Mouse (Mus musculus) stomach, postnatal 0 days (tissue): ENCODE measurements around the gene Samd3. TPM values are rescaled to one million over a fixed set of nuclear protein-coding genes. Genes with fewer than 3 reads are reported as not detected.

Experiments
- ATAC-seq: fragments of 200-750 bp; cut with Nextera tagmentation; 2 replicates; pipeline ENCODE4 v1.8.0; 2017; ENCODE audit not compliant: low FRiP score, low TSS enrichment
- DNase-seq: peaks from one replicate; pipeline ENCODE4 v3.0.0-alpha.2; 2016; ENCODE audit warnings: low spot score
- H3K27ac ChIP-seq: fragments of 300-500 bp; sonication (generic); replicated peaks from 2 replicates; pipeline ENCODE4 v1.5.1; 2014; ENCODE audit warnings: mild to moderate bottlenecking, control low read depth
- H3K27me3 ChIP-seq: fragments of 300-500 bp; sonication (generic); 2 replicates; pipeline ENCODE4 v1.6.1; 2014; ENCODE audit warnings: low read length; ENCODE audit not compliant: control insufficient read depth, insufficient read depth
- H3K36me3 ChIP-seq: fragments of 300-500 bp; sonication (generic); 2 replicates; pipeline ENCODE4 v1.6.1; 2014; ENCODE audit warnings: low read length, mixed read lengths; ENCODE audit not compliant: control insufficient read depth, insufficient read depth
- H3K4me1 ChIP-seq: fragments of 300-500 bp; sonication (generic); replicated peaks from 2 replicates; pipeline ENCODE4 v1.6.1; 2014; ENCODE audit warnings: antibody characterized with exemption; ENCODE audit not compliant: control insufficient read depth, insufficient read depth
- H3K4me2 ChIP-seq: fragments of 300-500 bp; sonication (generic); replicated peaks from 2 replicates; pipeline ENCODE4 v1.6.1; 2014; ENCODE audit warnings: low read depth, mild to moderate bottlenecking, control low read depth, moderate library complexity
- H3K4me3 ChIP-seq: fragments of 300-500 bp; sonication (generic); 2 replicates; pipeline ENCODE4 v1.5.1; 2014; ENCODE audit warnings: low read depth, low read length, control low read depth
- H3K9ac ChIP-seq: fragments of 300-500 bp; sonication (generic); 2 replicates; pipeline ENCODE4 v1.6.1; 2014; ENCODE audit warnings: mild to moderate bottlenecking, low read length, control low read depth, mixed read lengths
- H3K9me3 ChIP-seq: fragments of 300-500 bp; sonication (generic); 2 replicates; pipeline ENCODE4 v1.6.1; 2016; ENCODE audit warnings: low read length; ENCODE audit not compliant: control insufficient read depth
- CTCF ChIP-seq: IDR thresholded peaks from 2 replicates; pipeline ENCODE4 v1.5.1; 2016; ENCODE audit warnings: antibody characterized with exemption, low read depth, mild to moderate bottlenecking, moderate library complexity
- EP300 ChIP-seq: optimal IDR thresholded peaks from 2 replicates; pipeline ENCODE3; 2016; ENCODE audit warnings: antibody characterized with exemption
- WGBS: fragments of 180-500 bp; shearing (Covaris S2); extraction: QIAGEN DNeasy Blood & Tissue Kit; methylation state at CpG from one replicate; pipeline ENCODE4 v1.1.7; 2014; 5-methylcytosine and 5-hydroxymethylcytosine counted together
- polyA plus RNA-seq: library from polyadenylated mRNA; unstranded; fragments of >200 nt; fragmentation: Nextera tagmentation; extraction: Ambion mirVana; gene quantifications from 2 replicates; pipeline ENCODE4 v1.2.1, GENCODE M21; 2015

Gene Samd3
- polyA plus RNA-seq, 1 experiment from 2014 or later = not detected

DNA sequence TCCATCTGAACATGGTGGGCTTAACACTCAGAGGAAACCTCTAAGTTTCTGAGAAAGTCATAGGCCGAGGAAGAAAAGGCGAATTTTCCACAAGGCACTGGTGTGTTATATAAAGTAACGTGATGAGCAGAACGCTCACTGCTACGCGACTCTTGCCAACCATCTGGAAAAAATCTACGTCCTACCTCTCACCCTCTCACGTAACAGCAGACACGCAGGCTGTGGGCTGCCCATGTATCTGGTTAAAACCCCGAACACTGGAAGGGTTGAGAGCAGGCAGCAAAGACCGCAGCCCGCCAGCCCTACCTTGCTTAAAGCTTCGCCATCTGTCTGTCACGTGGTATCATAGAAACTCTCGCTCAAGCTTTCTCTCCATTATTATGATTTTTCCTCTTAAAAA, 84.8 kb downstream of the Samd3 start:
- TF ChIP-seq EP300 (no peak), CTCF (no peak)
- Histone ChIP-seq H3K27me3 (no peaks in the 10 kb centered on the region), H3K36me3 (peaks cover 8% of the 10 kb centered on the region; the same call in 1 of the 2 replicates), H3K9ac (no peak overlapping the region), H3K4me2 (no peak overlapping the region), H3K4me3 (no peak overlapping the region), H3K9me3 (no peaks in the 10 kb centered on the region), H3K27ac (no peak overlapping the region), H3K4me1 (no peaks in the 10 kb centered on the region)
- ATAC-seq = no peak
- DNase-seq = no peak
- WGBS = 93% methylated on average over 15 of the region's 15 CpGs

DNA sequence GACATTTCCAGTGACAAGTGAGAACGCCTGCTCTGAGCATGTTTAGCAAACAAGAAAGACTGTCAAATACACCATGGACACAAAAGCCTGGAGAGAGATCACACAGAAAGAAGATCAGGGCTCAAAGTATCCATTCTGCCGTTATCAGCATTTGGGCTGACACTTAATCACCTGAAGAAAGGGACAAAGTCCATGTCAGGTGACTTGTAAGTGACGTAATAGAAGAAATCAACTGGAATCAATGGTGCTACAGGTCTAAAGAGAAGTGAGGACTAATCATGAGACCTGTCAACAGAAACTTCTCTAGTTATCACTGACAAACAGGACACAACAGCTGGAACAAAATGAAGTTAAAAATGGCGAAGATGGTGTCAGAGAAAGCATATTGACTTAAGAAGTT, 91.2 kb downstream of the Samd3 start:
- Histone ChIP-seq H3K9ac (no peak overlapping the region), H3K4me1 (no peaks in the 10 kb centered on the region), H3K4me3 (no peak overlapping the region), H3K27ac (no peak overlapping the region), H3K9me3 (no peaks in the 10 kb centered on the region), H3K4me2 (no peak overlapping the region), H3K36me3 (no peaks in the 10 kb centered on the region), H3K27me3 (no peaks in the 10 kb centered on the region)
- no peak for ATAC-seq
- DNase-seq = no peak
- 72% methylated on average over 4 of the region's 4 CpGs for WGBS
- TF ChIP-seq EP300 (no peak), CTCF (no peak)

Other genes with a start within 250 kb of the Samd3 start
- 0.28 and 0.65 TPM in 2 replicates for gene Gm9767, start 151.5 kb upstream of the Samd3 start, polyA plus RNA-seq
- gene Tmem200a, start 150.7 kb upstream of the Samd3 start, polyA plus RNA-seq = 6.8 and 7.8 TPM in 2 replicates
- 4.3 and 4.9 TPM in 2 replicates for gene L3mbtl3, start 146.3 kb downstream of the Samd3 start, polyA plus RNA-seq